ENCODE assay signal across 8 mouse cellular contexts in genomic region chrX:20658026-20658652, GRCm38 (mm10). TPM values are rescaled to one million over a fixed set of nuclear protein-coding genes. Genes with fewer than 3 reads are reported as not detected.
A peak's percentile ranks its signal among the peaks of the same experiment; 100 is the strongest.
DNase-seq lines count a peak whose midpoint lies in the region; ATAC-seq lines count a peak whose summit lies in the region.

Uba1 (plus strand) TSS chrX:20658326.

- H3K79me2 ChIP-seq in macrophage (ENCODE audit: inconsistent target) = peaks cover 5% of the 10 kb centered on the region

- peak; percentile 56 for DNase-seq in WW6 (ENCODE audit: low read depth, low spot score)
- DNase-seq in cerebellum, postnatal 36 days = peak; percentile 75 to 77
- peak; percentile 71 for DNase-seq in gastrocnemius, adult 18-20 months (ENCODE audit: low spot score)
- DNase-seq in left cerebral cortex, adult 18-20 months (ENCODE audit: low spot score in 2 of 2) = peak; percentile 81 to 82
- DNase-seq in right cerebral cortex, adult 18-20 months = peak; percentile 86
- DNase-seq in urinary bladder, postnatal 25 days (ENCODE audit: low spot score) = peak; percentile 51

- H3K36me3 ChIP-seq in hindbrain, embryonic 16.5 days (ENCODE audit: control insufficient read depth, insufficient read depth, low read length) = no peaks in the 10 kb centered on the region
- H3K36me3 ChIP-seq in macrophage (ENCODE audit: inconsistent target) = no peaks in the 10 kb centered on the region

- no peaks in the 10 kb centered on the region for H3K9me3 ChIP-seq in hindbrain, embryonic 16.5 days (ENCODE audit: control insufficient read depth, low read length)

- peak within 1 kb of the TSS; percentile 58 for H3K9ac ChIP-seq in hindbrain, embryonic 16.5 days (ENCODE audit: low read depth, low read length)

- H3K27ac ChIP-seq in hindbrain, embryonic 16.5 days (ENCODE audit: low read depth, low read length) = peak within 1 kb of the TSS; percentile 51
- H3K27ac ChIP-seq in macrophage = peak within 1 kb of the TSS; percentile 65

- no peaks in the 10 kb centered on the region for H3K27me3 ChIP-seq in hindbrain, embryonic 16.5 days (replicated peaks; ENCODE audit: control insufficient read depth, insufficient read depth, low read length)

- peak within 1 kb of the TSS; percentile 83 for H3K4me2 ChIP-seq in hindbrain, embryonic 16.5 days (ENCODE audit: low read length)

- ATAC-seq in hindbrain, embryonic 16.5 days = peak; percentile 89

- peak within 1 kb of the TSS; percentile 50 for H3K4me3 ChIP-seq in hindbrain, embryonic 16.5 days (ENCODE audit: low read length)
- H3K4me3 ChIP-seq in macrophage (ENCODE audit: inconsistent target) = peak within 1 kb of the TSS; percentile 51

- peaks cover 5% of the 10 kb centered on the region; the same call in 1 of the 2 replicates for H3K4me1 ChIP-seq in hindbrain, embryonic 16.5 days (ENCODE audit: control insufficient read depth, insufficient read depth, low read depth, low read length)

- WGBS in hindbrain, embryonic 16.5 days = 16% methylated on average over 27 of the region's 27 CpGs
- WGBS in macrophage (ENCODE audit: missing documents) = 19% methylated on average over 19 of the region's 27 CpGs

RNA-seq across cellular contexts. Expression of gene Uba1, which starts in this region (rescaled TPM):
- 100 to 1,000 TPM; 138 to 146 TPM for total RNA-seq in gastrocnemius, adult 18-20 months (2021)
- polyA plus RNA-seq in hindbrain, embryonic 16.5 days (2015; fragmentation: Nextera tagmentation; extraction: Ambion mirVana) = 350 and 371 TPM in 2 replicates
- 100 to 1,000 TPM; 348 to 355 TPM for total RNA-seq in left cerebral cortex, adult 18-20 months (2021)
- 100 to 1,000 TPM in 2 of 26 experiments, 10 to 100 TPM in 24; 39.7 to 108 (median 65.7) TPM for total RNA-seq in macrophage (2018; cell fraction: chromatin; rRNA removed)
- 100 to 1,000 TPM; 101 to 171 (median 134) TPM for total RNA-seq in macrophage (2018; cell fraction: cytosol; rRNA removed)
- total RNA-seq in macrophage (2018; cell fraction: nucleus; rRNA removed) = 100 to 1,000 TPM in 11 of 26 experiments, 10 to 100 TPM in 15; 50.7 to 132 (median 95.0) TPM
- polyA plus RNA-seq in macrophage (2018) = 132 to 239 TPM (median 169 TPM) in 3 replicates

Comparison
In these comparisons a context has a peak if more than half of its experiments do, and no peak if none do; other contexts are left out.
1. Peak in every context shown above with its lines: DNase-seq, ATAC-seq, H3K4me3 ChIP-seq and H3K27ac ChIP-seq.